Mouse (Mus musculus) C2C12 (cell line): Measurements from ENCODE around the gene Zfand3.

Source experiments
- CTCF ChIP-seq: IDR thresholded peaks from one replicate; pipeline ENCODE4 v1.5.1; 2011; ENCODE audit not compliant: control insufficient read depth, insufficient read depth, insufficient read length
- MAX ChIP-seq: IDR thresholded peaks from one replicate; pipeline ENCODE4 v1.6.1; 2011; ENCODE audit warnings: mild to moderate bottlenecking, control low read depth
- MYOD1 ChIP-seq: IDR thresholded peaks from one replicate; pipeline ENCODE4 v1.6.1; 2011; ENCODE audit warnings: low read depth; ENCODE audit not compliant: control insufficient read depth, insufficient read length
- USF1 ChIP-seq: IDR thresholded peaks from one replicate; pipeline ENCODE4 v1.6.1; 2011; ENCODE audit warnings: low read depth, mild to moderate bottlenecking, control low read depth, moderate library complexity

DNA sequence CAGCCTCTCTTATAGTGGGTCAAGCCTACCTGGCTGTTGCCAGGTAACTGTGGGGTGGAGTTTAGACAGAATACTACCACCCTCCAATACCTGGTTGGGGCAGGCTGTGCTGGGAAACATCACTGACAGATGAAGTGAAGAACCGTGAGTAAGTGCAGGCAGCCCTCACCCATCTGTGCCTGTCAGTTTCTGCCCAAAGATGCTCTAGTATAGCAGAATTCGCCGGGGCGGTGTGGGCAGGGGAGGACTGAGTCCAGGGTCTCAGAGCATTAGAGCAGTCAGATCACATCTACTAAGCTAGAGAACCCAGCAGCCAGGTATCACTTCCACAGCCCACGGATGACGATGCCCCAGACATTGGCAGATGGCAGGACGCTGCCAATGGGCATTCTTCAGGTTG is 19.6 kb upstream of the Zfand3 start:
- TF ChIP-seq CTCF (no peak), MAX (no peak), USF1 (no peak), MYOD1 (no peak)
